Mouse (Mus musculus) cortical plate, adult 2 months (tissue): ENCODE data around the gene Pla2g4d. TPM values are rescaled to one million over a fixed set of nuclear protein-coding genes. Genes with fewer than 3 reads are reported as not detected.

Experiments
- H3K27ac ChIP-seq: fragments of 200-500 bp; 2 replicates; pipeline ENCODE4 v1.5.1; 2012; ENCODE audit warnings: low read length, control low read depth, inconsistent platforms; ENCODE audit not compliant: insufficient read depth
- H3K4me1 ChIP-seq: fragments of 200-500 bp; 2 replicates; pipeline ENCODE4 v1.6.1; 2011; ENCODE audit warnings: low read length; ENCODE audit not compliant: control insufficient read depth, insufficient read depth
- H3K4me3 ChIP-seq: fragments of 200-500 bp; 2 replicates; pipeline ENCODE4 v1.5.1; 2011; ENCODE audit warnings: mild to moderate bottlenecking, low read length, control low read depth; ENCODE audit not compliant: insufficient read depth
- CTCF ChIP-seq: fragments of 200-500 bp; IDR thresholded peaks from 2 replicates; pipeline ENCODE4 v1.5.1; 2011; ENCODE audit warnings: mild to moderate bottlenecking, control low read depth, low read length; ENCODE audit not compliant: insufficient read depth; ENCODE audit errors: extremely low read depth
- POLR2A ChIP-seq: fragments of 200-500 bp; IDR thresholded peaks from 2 replicates; pipeline ENCODE4 v1.6.1; 2011; ENCODE audit warnings: mild to moderate bottlenecking, low read length, control low read depth; ENCODE audit not compliant: insufficient read depth; ENCODE audit errors: extremely low read depth
- polyA plus RNA-seq: library from polyadenylated mRNA; depleted of rRNA; stranded (reverse); fragments of >200 nt; gene quantifications from 2 replicates; pipeline ENCODE4 v1.2.3, GENCODE M21; 2012

Pla2g4d gene
- polyA plus RNA-seq, 1 experiment: 0.04 TPM

- TF ChIP-seq POLR2A (no peak), CTCF (no peak)
- H3K27ac ChIP-seq: no peak overlapping the region
- H3K4me3 ChIP-seq: no peak overlapping the region
- H3K4me1 ChIP-seq: no peaks in the 10 kb centered on the region
Measured at GRCm38 (mm10) chr2:120296160-120296559, 7.2 kb upstream of the Pla2g4d start.

- H3K4me1 ChIP-seq: no peaks in the 10 kb centered on the region
- no peak overlapping the region for H3K27ac ChIP-seq
- TF ChIP-seq CTCF (no peak), POLR2A (no peak)
Measured at GRCm38 (mm10) chr2:120291471-120292078, 2.6 kb upstream of the Pla2g4d start.

GRCm38 (mm10) chr2:120288401-120288800 is 596 bp downstream of the Pla2g4d start:
- no peak for TF ChIP-seq POLR2A
- no peak for TF ChIP-seq CTCF
- no peak overlapping the region for H3K4me3 ChIP-seq
- H3K4me1 ChIP-seq: no peaks in the 10 kb centered on the region
- H3K27ac ChIP-seq: no peak overlapping the region

More at GRCm38 (mm10) chr2:120291471-120292078, 2.6 kb upstream of the Pla2g4d start:
- H3K4me3 ChIP-seq: no peak overlapping the region

GRCm38 (mm10) chr2:120285639-120286038 is 3.4 kb downstream of the Pla2g4d start:
- no peaks in the 10 kb centered on the region for H3K4me1 ChIP-seq
- no peak overlapping the region for H3K27ac ChIP-seq
- no peak overlapping the region for H3K4me3 ChIP-seq
- TF ChIP-seq POLR2A: no peak
- no peak for TF ChIP-seq CTCF

GRCm38 (mm10) chr2:120284705-120285104 is 4.3 kb downstream of the Pla2g4d start:
- Histone ChIP-seq H3K4me1 (no peaks in the 10 kb centered on the region), H3K27ac (no peak overlapping the region), H3K4me3 (no peak overlapping the region)
- TF ChIP-seq POLR2A (no peak), CTCF (no peak)

- Histone ChIP-seq H3K4me3 (no peak overlapping the region), H3K27ac (no peak overlapping the region), H3K4me1 (no peaks in the 10 kb centered on the region)
- TF ChIP-seq POLR2A (no peak), CTCF (no peak)
Measured at GRCm38 (mm10) chr2:120284094-120284493, 4.9 kb downstream of the Pla2g4d start.

GRCm38 (mm10) chr2:120283550-120283949 is 5.4 kb downstream of the Pla2g4d start:
- no peak overlapping the region for H3K4me3 ChIP-seq
- no peaks in the 10 kb centered on the region for H3K4me1 ChIP-seq
- no peak overlapping the region for H3K27ac ChIP-seq
- no peak for TF ChIP-seq POLR2A
- no peak for TF ChIP-seq CTCF

- no peak overlapping the region for H3K4me3 ChIP-seq
- H3K4me1 ChIP-seq: no peaks in the 10 kb centered on the region
- H3K27ac ChIP-seq: no peak overlapping the region
- TF ChIP-seq CTCF (peak; percentile 18; the same call in 1 of the 2 replicates), POLR2A (no peak)
Measured at GRCm38 (mm10) chr2:120281221-120281620, 7.8 kb downstream of the Pla2g4d start.

GRCm38 (mm10) chr2:120279961-120280360 is 9.0 kb downstream of the Pla2g4d start:
- TF ChIP-seq POLR2A (no peak), CTCF (peak; percentile 78)

GRCm38 (mm10) chr2:120276951-120277350 is 12.0 kb downstream of the Pla2g4d start:
- H3K4me3 ChIP-seq: no peak overlapping the region
- H3K4me1 ChIP-seq: no peaks in the 10 kb centered on the region
- TF ChIP-seq CTCF (no peak), POLR2A (no peak)
- no peak overlapping the region for H3K27ac ChIP-seq

More at GRCm38 (mm10) chr2:120279961-120280360, 9.0 kb downstream of the Pla2g4d start:
- Histone ChIP-seq H3K4me1 (no peaks in the 10 kb centered on the region), H3K4me3 (no peak overlapping the region), H3K27ac (no peak overlapping the region)
